Mouse (Mus musculus): ENCODE results near the gene Lmnb2. TPM values are rescaled to one million over a fixed set of nuclear protein-coding genes. Genes with fewer than 3 reads are reported as not detected.
A peak's percentile ranks its signal among the peaks of the same experiment; 100 is the strongest.

Lmnb2 gene
- polyA plus RNA-seq, 1 experiment = 8.5 TPM

DNA sequence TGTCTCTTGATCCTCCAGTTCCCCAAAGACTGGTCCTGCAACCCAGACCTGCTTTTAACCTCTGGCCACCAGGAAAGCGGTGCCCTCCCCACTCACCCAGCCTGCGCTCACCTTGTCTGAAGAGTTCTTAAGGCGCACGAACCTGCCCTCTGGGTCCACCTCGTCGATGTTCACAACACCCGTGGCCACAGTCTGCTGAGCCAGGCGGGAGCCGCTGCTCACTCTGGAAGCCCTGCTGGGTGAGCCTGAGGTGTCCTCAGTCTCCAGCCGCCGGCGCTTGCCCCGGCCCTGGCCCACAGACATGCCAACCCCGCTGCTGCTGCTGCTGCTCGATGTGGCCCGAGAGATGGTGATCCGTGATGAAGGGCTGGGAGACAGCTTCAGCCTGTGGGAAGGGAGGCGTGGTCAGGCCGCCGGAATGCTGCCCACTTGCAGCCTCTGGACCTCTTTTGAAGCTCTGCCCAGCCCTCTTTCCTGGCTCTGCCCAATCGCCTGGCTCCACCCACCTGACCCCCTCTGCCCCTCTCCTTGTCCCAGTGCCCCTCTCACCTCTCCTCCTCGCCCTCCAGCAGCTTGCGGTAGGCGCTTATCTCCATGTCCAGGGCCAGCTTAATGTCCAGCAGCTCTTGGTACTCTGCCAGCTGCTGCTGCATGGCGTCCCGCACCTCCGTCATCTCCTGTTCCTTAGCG is 13.9 kb downstream of the Lmnb2 start:
- no peak overlapping the region for H3K4me3 ChIP-seq (ENCODE audit: insufficient read depth, low read depth, low read length)
- no peaks in the 10 kb centered on the region for H3K27me3 ChIP-seq (replicated peaks; ENCODE audit: control insufficient read depth, insufficient read depth, low read length)
- no peak overlapping the region for H3K27ac ChIP-seq (ENCODE audit: insufficient read depth, low read depth, low read length)
- TF ChIP-seq CTCF (conservative IDR thresholded peaks at IDR 0.05; ENCODE audit: insufficient read depth, insufficient read length, low read depth, low read length) (no peak), POLR2A (IDR thresholded peaks at IDR 0.05; ENCODE audit: low read depth, low read length) (no peak)
- H3K4me1 ChIP-seq (ENCODE audit: control insufficient read depth, insufficient read depth, low read length) = peaks cover 7% of the 10 kb centered on the region; the same call in 1 of the 2 replicates
- 79% methylated on average over 28 of the region's 28 CpGs for WGBS
- DNase-seq = no peak
- no peaks in the 10 kb centered on the region for H3K36me3 ChIP-seq (ENCODE audit: control insufficient read depth, insufficient read depth, low read length)

DNA sequence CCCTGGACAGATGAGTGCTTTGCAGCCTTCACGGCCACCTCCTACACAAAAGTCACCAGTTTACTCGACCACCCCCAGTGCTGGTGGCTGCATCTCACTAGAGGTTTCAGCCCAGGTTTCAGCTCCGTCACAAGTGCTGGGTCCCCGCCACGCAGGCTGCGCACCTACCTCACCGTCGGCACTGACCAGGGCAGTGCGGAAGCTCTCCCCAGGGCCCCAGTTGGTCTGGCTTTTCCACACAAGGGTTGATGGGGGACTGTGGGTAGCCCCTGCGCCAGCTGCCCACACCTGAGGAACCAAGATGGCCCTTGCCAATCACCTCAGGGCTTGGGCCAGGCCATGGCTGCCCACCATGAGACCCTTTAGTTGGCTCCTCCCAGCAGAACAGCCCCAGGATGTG is 14.8 kb downstream of the Lmnb2 start:
- Histone ChIP-seq H3K4me1 (ENCODE audit: control insufficient read depth, insufficient read depth, low read length) (peaks cover 7% of the 10 kb centered on the region; the same call in 1 of the 2 replicates), H3K27ac (ENCODE audit: insufficient read depth, low read depth, low read length) (no peak overlapping the region), H3K27me3 (replicated peaks; ENCODE audit: control insufficient read depth, insufficient read depth, low read length) (no peaks in the 10 kb centered on the region), H3K36me3 (ENCODE audit: control insufficient read depth, insufficient read depth, low read length) (no peaks in the 10 kb centered on the region), H3K4me3 (ENCODE audit: insufficient read depth, low read depth, low read length) (no peak overlapping the region)
- DNase-seq = no peak
- TF ChIP-seq CTCF (conservative IDR thresholded peaks at IDR 0.05; ENCODE audit: insufficient read depth, insufficient read length, low read depth, low read length) (no peak), POLR2A (IDR thresholded peaks at IDR 0.05; ENCODE audit: low read depth, low read length) (no peak)
- WGBS = 93% methylated on average over 10 of the region's 10 CpGs

DNA sequence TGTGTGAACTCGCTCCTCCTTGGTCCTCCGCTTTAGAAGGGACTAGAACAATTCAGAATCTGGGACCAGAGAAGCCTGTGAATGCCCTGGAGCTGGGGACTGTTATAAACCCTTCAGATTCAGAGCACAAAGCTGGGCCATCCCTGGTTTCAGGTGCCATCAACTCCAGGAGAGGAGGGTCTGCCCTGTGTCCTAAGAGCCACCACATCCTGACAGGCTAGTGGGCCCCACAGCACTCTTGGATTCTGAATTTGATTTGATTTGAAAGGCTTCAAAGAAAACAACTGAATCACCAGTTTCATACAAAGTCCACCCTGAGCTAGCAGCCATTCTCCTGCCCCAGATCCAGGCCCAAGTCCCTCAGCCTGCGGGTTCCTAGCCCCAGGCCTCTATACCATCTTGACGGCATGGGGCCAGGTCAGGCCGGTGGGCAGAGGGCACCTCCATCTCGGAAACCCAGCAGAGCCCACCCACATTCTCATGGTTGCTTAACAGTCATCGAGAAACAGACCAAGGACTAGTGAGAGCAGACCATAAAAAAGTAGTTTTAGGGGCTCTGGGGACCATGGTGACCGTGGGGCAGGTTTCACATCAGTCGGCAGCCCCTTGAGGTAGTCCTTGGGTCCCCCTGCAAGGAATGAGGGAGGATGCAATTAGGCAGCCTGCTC is 15.6 kb downstream of the Lmnb2 start:
- 93% methylated on average over 9 of the region's 9 CpGs for WGBS
- Histone ChIP-seq H3K36me3 (ENCODE audit: control insufficient read depth, insufficient read depth, low read length) (no peaks in the 10 kb centered on the region), H3K4me3 (ENCODE audit: insufficient read depth, low read depth, low read length) (no peak overlapping the region), H3K27ac (ENCODE audit: insufficient read depth, low read depth, low read length) (no peak overlapping the region), H3K27me3 (replicated peaks; ENCODE audit: control insufficient read depth, insufficient read depth, low read length) (no peaks in the 10 kb centered on the region), H3K4me1 (ENCODE audit: control insufficient read depth, insufficient read depth, low read length) (peaks cover 7% of the 10 kb centered on the region; the same call in 1 of the 2 replicates)
- DNase-seq = no peak
- TF ChIP-seq POLR2A (IDR thresholded peaks at IDR 0.05; ENCODE audit: low read depth, low read length) (no peak), CTCF (conservative IDR thresholded peaks at IDR 0.05; ENCODE audit: insufficient read depth, insufficient read length, low read depth, low read length) (no peak)

DNA sequence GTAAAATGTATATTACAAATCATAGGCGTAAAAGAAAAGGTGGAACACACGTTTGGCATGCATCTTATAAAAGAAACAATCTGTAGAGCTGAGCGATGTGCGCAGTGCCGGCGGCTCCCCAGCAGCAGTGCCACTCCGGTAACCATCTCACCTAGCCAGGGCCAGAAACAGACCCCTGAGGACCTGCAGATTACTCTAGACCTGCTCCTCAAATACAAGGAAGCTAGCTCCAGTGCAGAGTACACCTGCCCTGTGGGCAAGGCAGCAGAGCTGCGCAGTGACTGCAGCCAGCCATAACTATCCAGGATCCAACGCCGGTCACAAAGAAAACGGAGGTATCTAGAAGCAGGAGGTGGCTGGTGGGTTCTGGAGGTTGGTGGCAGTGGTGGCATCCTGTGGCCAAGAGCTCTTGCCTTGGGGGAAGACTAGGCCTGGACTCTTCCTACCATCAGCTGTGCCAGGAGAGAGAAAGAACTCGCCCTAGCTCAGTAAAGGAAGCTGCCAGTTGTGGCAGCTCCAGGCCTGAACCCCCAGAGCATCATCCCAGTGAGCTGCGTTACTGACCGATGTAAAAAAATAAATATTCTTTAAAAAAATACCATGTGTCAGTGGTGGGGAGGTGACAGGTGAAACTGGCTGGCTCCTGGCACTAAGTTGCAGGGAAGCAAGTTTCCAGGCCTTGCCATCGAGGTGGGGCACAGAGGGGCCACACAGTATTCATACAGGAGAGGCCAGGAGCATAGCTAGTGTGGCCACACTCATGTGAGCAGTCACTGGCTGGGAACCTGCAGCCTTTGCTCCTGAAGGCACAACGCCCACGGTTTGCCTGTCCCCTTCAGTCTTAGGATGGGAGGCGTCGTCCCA is 16.4 kb downstream of the Lmnb2 start:
- Histone ChIP-seq H3K4me3 (ENCODE audit: insufficient read depth, low read depth, low read length) (no peak overlapping the region), H3K4me1 (ENCODE audit: control insufficient read depth, insufficient read depth, low read length) (peaks cover 7% of the 10 kb centered on the region; the same call in 1 of the 2 replicates), H3K27me3 (replicated peaks; ENCODE audit: control insufficient read depth, insufficient read depth, low read length) (no peaks in the 10 kb centered on the region), H3K36me3 (ENCODE audit: control insufficient read depth, insufficient read depth, low read length) (no peaks in the 10 kb centered on the region), H3K27ac (ENCODE audit: insufficient read depth, low read depth, low read length) (peak overlapping the region; percentile 48)
- DNase-seq = no peak
- TF ChIP-seq POLR2A (IDR thresholded peaks at IDR 0.05; ENCODE audit: low read depth, low read length) = no peak
- 89% methylated on average over 19 of the region's 19 CpGs for WGBS

DNA sequence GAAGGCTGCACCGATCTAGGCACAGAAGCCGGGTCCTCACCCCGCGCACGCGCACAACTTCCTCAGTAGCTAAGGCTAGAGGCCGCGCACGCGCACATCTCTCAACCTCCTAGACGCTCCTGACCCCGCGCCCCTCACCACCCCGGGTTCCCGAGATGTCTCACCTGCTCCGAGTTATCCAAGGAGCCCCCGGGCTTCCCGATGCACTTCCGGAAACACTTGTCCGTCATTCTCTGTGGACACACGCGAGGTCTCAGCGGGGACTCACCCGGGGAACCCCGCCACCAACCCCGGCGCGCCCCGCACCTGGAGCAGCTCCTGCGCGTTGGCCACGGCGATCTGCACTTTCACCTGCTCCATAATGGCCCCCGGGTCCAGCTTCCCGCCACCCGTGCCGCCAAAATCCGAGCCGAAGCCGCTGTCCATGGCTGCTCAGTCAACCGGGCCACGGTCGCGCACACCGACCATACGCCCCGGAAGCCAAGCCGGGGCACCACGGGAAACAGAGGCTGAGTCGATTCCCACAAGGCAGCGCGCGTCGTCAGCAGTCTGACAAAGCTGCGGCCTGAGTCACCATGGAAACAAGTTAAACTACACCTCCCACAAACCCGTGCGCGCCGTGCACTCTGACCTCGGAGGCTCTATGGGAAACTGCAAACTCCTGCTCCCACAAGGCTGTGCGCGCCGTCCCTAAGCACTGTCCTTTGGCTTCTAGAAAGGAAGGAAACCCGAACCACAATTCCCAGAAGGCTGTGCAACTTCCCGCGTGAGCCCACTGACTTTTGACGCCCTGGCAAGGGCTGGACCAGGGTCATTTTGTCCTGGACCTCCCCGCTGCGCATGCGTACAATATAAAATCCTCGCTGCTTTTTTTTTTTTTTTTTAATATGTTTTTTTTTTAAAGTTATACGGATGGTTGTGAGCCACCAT is 17.5 kb downstream of the Lmnb2 start, which contains the start of gene Timm13:
Gene Timm13, minus strand, starts transcription at position 652 of the 930 bp plus-strand sequence.
- Histone ChIP-seq H3K4me3 (ENCODE audit: insufficient read depth, low read depth, low read length) (peak within 1 kb of the TSS; percentile 73), H3K27ac (ENCODE audit: insufficient read depth, low read depth, low read length) (peak within 1 kb of the TSS; percentile 77), H3K4me1 (ENCODE audit: control insufficient read depth, insufficient read depth, low read length) (peaks cover 7% of the 10 kb centered on the region; the same call in 1 of the 2 replicates), H3K36me3 (ENCODE audit: control insufficient read depth, insufficient read depth, low read length) (no peaks in the 10 kb centered on the region), H3K27me3 (replicated peaks; ENCODE audit: control insufficient read depth, insufficient read depth, low read length) (no peaks in the 10 kb centered on the region)
- peak; percentile 100 for DNase-seq
- WGBS = under 1% methylated on average over 72 of the region's 72 CpGs
- TF ChIP-seq POLR2A (IDR thresholded peaks at IDR 0.05; ENCODE audit: low read depth, low read length) = peak; percentile 42
- no peak for TF ChIP-seq CTCF (conservative IDR thresholded peaks at IDR 0.05; ENCODE audit: insufficient read depth, insufficient read length, low read depth, low read length)

DNA sequence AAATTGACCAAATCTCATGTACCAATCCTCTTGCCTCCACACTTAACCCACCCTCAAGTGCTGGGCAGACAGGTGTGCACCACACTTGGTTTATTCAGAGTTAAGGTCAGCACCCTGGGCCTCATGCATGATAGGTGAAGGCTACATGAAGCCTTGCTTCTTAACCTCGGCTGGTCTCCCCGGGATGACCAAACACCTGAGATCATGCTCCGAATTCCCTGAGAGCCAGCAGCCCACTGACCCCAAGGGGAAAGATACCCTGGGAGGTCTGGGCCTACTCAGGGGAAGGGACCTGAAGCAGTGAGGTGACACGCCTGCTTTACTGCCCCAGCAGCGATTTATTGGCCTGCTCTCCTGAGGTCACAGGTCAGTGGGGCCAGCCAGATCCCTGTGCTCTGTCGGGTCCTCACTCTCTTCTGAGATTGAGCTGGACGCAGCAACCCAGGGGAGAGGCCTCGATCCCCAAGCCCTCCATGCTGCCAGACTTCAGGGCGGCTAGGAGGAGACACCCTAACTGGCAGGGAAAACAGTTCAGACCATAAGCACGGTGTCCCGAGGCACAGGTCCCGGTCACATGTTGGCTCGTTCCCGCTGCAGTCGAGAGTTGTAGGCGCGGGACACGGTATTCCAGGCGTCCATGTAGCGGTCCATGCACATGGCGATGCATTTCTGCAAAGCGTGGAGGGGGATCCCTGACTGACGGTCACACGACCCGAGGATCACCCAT is 18.3 kb downstream of the Lmnb2 start:
- Histone ChIP-seq H3K27ac (ENCODE audit: insufficient read depth, low read depth, low read length) (no peak overlapping the region), H3K4me3 (ENCODE audit: insufficient read depth, low read depth, low read length) (peak overlapping the region; percentile 73), H3K4me1 (ENCODE audit: control insufficient read depth, insufficient read depth, low read length) (peaks cover 7% of the 10 kb centered on the region; the same call in 1 of the 2 replicates), H3K27me3 (replicated peaks; ENCODE audit: control insufficient read depth, insufficient read depth, low read length) (no peaks in the 10 kb centered on the region), H3K36me3 (ENCODE audit: control insufficient read depth, insufficient read depth, low read length) (no peaks in the 10 kb centered on the region)
- DNase-seq = no peak
- TF ChIP-seq CTCF (conservative IDR thresholded peaks at IDR 0.05; ENCODE audit: insufficient read depth, insufficient read length, low read depth, low read length) (no peak), POLR2A (IDR thresholded peaks at IDR 0.05; ENCODE audit: low read depth, low read length) (no peak)
- 7% methylated on average over 25 of the region's 25 CpGs for WGBS

Data from kidney, adult 2 months (tissue).